Mouse (Mus musculus): Measurements from ENCODE around the gene Gm20721. TPM values are rescaled to one million over a fixed set of nuclear protein-coding genes. Genes with fewer than 3 reads are reported as not detected.
A peak's percentile ranks its signal among the peaks of the same experiment; 100 is the strongest.

The Gm20721 gene
- polyA plus RNA-seq, 1 experiment from 2014 or later: 25.3 TPM

- Histone ChIP-seq H3K4me3 (no peak overlapping the region), H3K36me3 (no peaks in the 10 kb centered on the region), H3K4me1 (peaks cover 20% of the 10 kb centered on the region), H3K4me2 (replicated peaks) (no peak overlapping the region), H3K9me3 (no peaks in the 10 kb centered on the region), H3K9ac (no peak overlapping the region), H3K27me3 (peaks cover 10% of the 10 kb centered on the region; the same call in 1 of the 2 replicates), H3K27ac (no peak overlapping the region)
- 78% methylated on average over 3 of the region's 3 CpGs for WGBS
- ATAC-seq (ENCODE audit: low FRiP score, low read depth): no peak
Measured at GRCm38 (mm10) chr2:174307903-174308302, 38.6 kb downstream of the Gm20721 start.

- Histone ChIP-seq H3K9ac (no peak overlapping the region), H3K27me3 (peaks cover 19% of the 10 kb centered on the region; the same call in 1 of the 2 replicates), H3K4me2 (replicated peaks) (no peak overlapping the region), H3K4me3 (no peak overlapping the region), H3K27ac (no peak overlapping the region), H3K9me3 (peaks cover 4% of the 10 kb centered on the region), H3K4me1 (peaks cover 6% of the 10 kb centered on the region; the same call in 1 of the 2 replicates), H3K36me3 (peaks cover 5% of the 10 kb centered on the region)
- WGBS: 8% methylated on average over 5 of the region's 5 CpGs
- ATAC-seq (ENCODE audit: low FRiP score, low read depth): no peak
Measured at GRCm38 (mm10) chr2:174305646-174306045, 40.9 kb downstream of the Gm20721 start.

- Histone ChIP-seq H3K27ac (no peak overlapping the region), H3K9ac (no peak overlapping the region), H3K9me3 (peaks cover 36% of the 10 kb centered on the region), H3K27me3 (peaks cover 45% of the 10 kb centered on the region), H3K4me3 (no peak overlapping the region), H3K36me3 (peaks cover 36% of the 10 kb centered on the region), H3K4me1 (peaks cover 24% of the 10 kb centered on the region), H3K4me2 (replicated peaks) (no peak overlapping the region)
- no peak for ATAC-seq (ENCODE audit: low FRiP score, low read depth)
- WGBS: 53% methylated on average over 6 of the region's 6 CpGs
Measured at GRCm38 (mm10) chr2:174302526-174302925, 44.0 kb downstream of the Gm20721 start.

- H3K4me1 ChIP-seq: peaks cover 26% of the 10 kb centered on the region
- no peak for ATAC-seq (ENCODE audit: low FRiP score, low read depth)
- H3K4me2 ChIP-seq (replicated peaks): peak overlapping the region; percentile 66
- peaks cover 39% of the 10 kb centered on the region for H3K36me3 ChIP-seq
- no peak overlapping the region for H3K27ac ChIP-seq
- H3K4me3 ChIP-seq: peak overlapping the region; percentile 42
- H3K9ac ChIP-seq: peak overlapping the region; percentile 48
- H3K27me3 ChIP-seq: peaks cover 46% of the 10 kb centered on the region
- H3K9me3 ChIP-seq: peaks cover 53% of the 10 kb centered on the region
- 42% methylated on average over 22 of the region's 22 CpGs for WGBS
Measured at GRCm38 (mm10) chr2:174300666-174301065, 45.8 kb downstream of the Gm20721 start.

GRCm38 (mm10) chr2:174300186-174300585 lies 46.3 kb downstream of the Gm20721 start:
- ATAC-seq (ENCODE audit: low FRiP score, low read depth): no peak
- 52% methylated on average over 27 of the region's 27 CpGs for WGBS
- Histone ChIP-seq H3K4me2 (replicated peaks) (peak overlapping the region; percentile 66), H3K27ac (no peak overlapping the region), H3K27me3 (peaks cover 46% of the 10 kb centered on the region), H3K4me1 (peaks cover 24% of the 10 kb centered on the region), H3K36me3 (peaks cover 42% of the 10 kb centered on the region), H3K4me3 (peak overlapping the region; percentile 42), H3K9ac (peak overlapping the region; percentile 48), H3K9me3 (peaks cover 58% of the 10 kb centered on the region)

GRCm38 (mm10) chr2:174299771-174300160 lies 46.7 kb downstream of the Gm20721 start:
- H3K9ac ChIP-seq: peak overlapping the region; percentile 48
- peaks cover 62% of the 10 kb centered on the region for H3K9me3 ChIP-seq

GRCm38 (mm10) chr2:174299091-174299770 lies 47.3 kb downstream of the Gm20721 start:
- Histone ChIP-seq H3K4me3 (peak overlapping the region; percentile 42), H3K4me2 (replicated peaks) (peak overlapping the region; percentile 66), H3K27ac (no peak overlapping the region), H3K9ac (peak overlapping the region; percentile 48), H3K36me3 (peaks cover 51% of the 10 kb centered on the region), H3K9me3 (peaks cover 68% of the 10 kb centered on the region), H3K27me3 (peaks cover 46% of the 10 kb centered on the region), H3K4me1 (peaks cover 24% of the 10 kb centered on the region)
- WGBS: 55% methylated on average over 48 of the region's 48 CpGs
- ATAC-seq (ENCODE audit: low FRiP score, low read depth): no peak

More at GRCm38 (mm10) chr2:174299771-174300160, 46.7 kb downstream of the Gm20721 start:
- peaks cover 24% of the 10 kb centered on the region for H3K4me1 ChIP-seq
- no peak for ATAC-seq (ENCODE audit: low FRiP score, low read depth)
- H3K27me3 ChIP-seq: peaks cover 46% of the 10 kb centered on the region
- H3K4me3 ChIP-seq: peak overlapping the region; percentile 42
- no peak overlapping the region for H3K27ac ChIP-seq
- WGBS: 48% methylated on average over 34 of the region's 34 CpGs
- peaks cover 46% of the 10 kb centered on the region for H3K36me3 ChIP-seq
- peak overlapping the region; percentile 66 for H3K4me2 ChIP-seq (replicated peaks)

- H3K4me2 ChIP-seq (replicated peaks): peak overlapping the region; percentile 66
- no peak for ATAC-seq (ENCODE audit: low FRiP score, low read depth)
- no peak overlapping the region for H3K9ac ChIP-seq
- peak overlapping the region; percentile 42 for H3K4me3 ChIP-seq
- no peak overlapping the region for H3K27ac ChIP-seq
- 50% methylated on average over 33 of the region's 33 CpGs for WGBS
- peaks cover 46% of the 10 kb centered on the region for H3K27me3 ChIP-seq
- H3K9me3 ChIP-seq: peaks cover 70% of the 10 kb centered on the region
- H3K36me3 ChIP-seq: peaks cover 55% of the 10 kb centered on the region
- H3K4me1 ChIP-seq: peaks cover 26% of the 10 kb centered on the region
Measured at GRCm38 (mm10) chr2:174298471-174298870, 48.0 kb downstream of the Gm20721 start.

GRCm38 (mm10) chr2:174297851-174298250 lies 48.7 kb downstream of the Gm20721 start:
- ATAC-seq (ENCODE audit: low FRiP score, low read depth): no peak
- peaks cover 70% of the 10 kb centered on the region for H3K9me3 ChIP-seq

GRCm38 (mm10) chr2:174297086-174297571 lies 49.4 kb downstream of the Gm20721 start:
- peak overlapping the region; percentile 19 for H3K4me3 ChIP-seq
- H3K9ac ChIP-seq: no peak overlapping the region
- H3K9me3 ChIP-seq: peaks cover 70% of the 10 kb centered on the region
- peak overlapping the region; percentile 70 for H3K4me2 ChIP-seq (replicated peaks)
- H3K4me1 ChIP-seq: peaks cover 39% of the 10 kb centered on the region
- H3K36me3 ChIP-seq: peaks cover 67% of the 10 kb centered on the region
- peaks cover 46% of the 10 kb centered on the region for H3K27me3 ChIP-seq
- 61% methylated on average over 29 of the region's 29 CpGs for WGBS
- ATAC-seq (ENCODE audit: low FRiP score, low read depth): no peak
- no peak overlapping the region for H3K27ac ChIP-seq

More at GRCm38 (mm10) chr2:174297851-174298250, 48.7 kb downstream of the Gm20721 start:
- Histone ChIP-seq H3K4me2 (replicated peaks) (peak overlapping the region; percentile 66), H3K27ac (no peak overlapping the region), H3K4me1 (peaks cover 32% of the 10 kb centered on the region), H3K27me3 (peaks cover 46% of the 10 kb centered on the region), H3K9ac (no peak overlapping the region), H3K4me3 (peak overlapping the region; percentile 42), H3K36me3 (peaks cover 61% of the 10 kb centered on the region)
- WGBS: 70% methylated on average over 19 of the region's 19 CpGs

GRCm38 (mm10) chr2:174295900-174296465 lies 50.5 kb downstream of the Gm20721 start:
- Histone ChIP-seq H3K36me3 (peaks cover 65% of the 10 kb centered on the region), H3K4me1 (peaks cover 51% of the 10 kb centered on the region), H3K4me2 (replicated peaks) (peak overlapping the region; percentile 70), H3K4me3 (peak overlapping the region; percentile 66), H3K9ac (peak overlapping the region; percentile 57), H3K27me3 (peaks cover 40% of the 10 kb centered on the region), H3K27ac (peak overlapping the region; percentile 39; the same call in 1 of the 2 replicates), H3K9me3 (peaks cover 69% of the 10 kb centered on the region)
- ATAC-seq (ENCODE audit: low FRiP score, low read depth): no peak
- WGBS: 52% methylated on average over 29 of the region's 29 CpGs

- peaks cover 56% of the 10 kb centered on the region for H3K4me1 ChIP-seq
- peak overlapping the region; percentile 81 for H3K9ac ChIP-seq
- peaks cover 34% of the 10 kb centered on the region for H3K27me3 ChIP-seq
- WGBS: 44% methylated on average over 36 of the region's 36 CpGs
- H3K4me2 ChIP-seq (replicated peaks): peak overlapping the region; percentile 70
- H3K4me3 ChIP-seq: peak overlapping the region; percentile 66
- peaks cover 62% of the 10 kb centered on the region for H3K9me3 ChIP-seq
- H3K27ac ChIP-seq: peak overlapping the region; percentile 86
- peak; percentile 87 for ATAC-seq (ENCODE audit: low FRiP score, low read depth)
- H3K36me3 ChIP-seq: peaks cover 59% of the 10 kb centered on the region
Measured at GRCm38 (mm10) chr2:174295175-174295899, 51.2 kb downstream of the Gm20721 start.

Measured in limb, embryonic 13.5 days (tissue).